Mouse (Mus musculus) bone marrow macrophage, adult 2 months (primary cell): ENCODE results near the gene Ttf2.

ENCODE experiments used
- CTCF ChIP-seq: IDR thresholded peaks from 2 replicates; pipeline ENCODE4 v1.5.1; 2012; ENCODE audit warnings: low read depth, mild to moderate bottlenecking, low read length, moderate library complexity
- POLR2A ChIP-seq: IDR thresholded peaks from 2 replicates; pipeline ENCODE4 v1.6.1; 2012; ENCODE audit warnings: mild to moderate bottlenecking, low read depth, low read length, borderline replicate concordance

DNA sequence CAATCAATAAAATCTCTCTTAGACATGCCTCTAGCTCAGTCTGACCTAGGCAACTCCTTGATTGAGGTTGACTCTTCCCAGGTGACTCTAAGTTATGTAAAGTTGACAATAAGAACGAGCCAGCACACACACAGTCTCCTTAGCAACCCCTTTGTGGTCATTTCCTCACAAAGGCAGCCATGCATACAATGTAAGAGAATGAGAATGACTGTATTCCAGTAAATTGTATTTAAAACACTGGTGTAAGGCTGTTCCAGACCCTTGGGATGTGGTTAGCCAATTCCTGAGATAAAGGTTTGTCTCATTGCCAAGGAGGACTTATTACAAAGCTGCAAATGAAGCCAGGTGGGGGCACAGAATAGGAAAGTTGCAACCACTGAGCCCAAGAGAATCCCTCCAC is 20.8 kb upstream of the Ttf2 start:
- TF ChIP-seq CTCF (no peak), POLR2A (no peak)
